Mouse (Mus musculus): ENCODE data around the gene Txndc15.
"Not testable (repeated sequence)": the region's sequence is repeated elsewhere in the genome, so short reads cannot be mapped to it uniquely, and the experiment has no call there.

Txndc15 gene

DNA sequence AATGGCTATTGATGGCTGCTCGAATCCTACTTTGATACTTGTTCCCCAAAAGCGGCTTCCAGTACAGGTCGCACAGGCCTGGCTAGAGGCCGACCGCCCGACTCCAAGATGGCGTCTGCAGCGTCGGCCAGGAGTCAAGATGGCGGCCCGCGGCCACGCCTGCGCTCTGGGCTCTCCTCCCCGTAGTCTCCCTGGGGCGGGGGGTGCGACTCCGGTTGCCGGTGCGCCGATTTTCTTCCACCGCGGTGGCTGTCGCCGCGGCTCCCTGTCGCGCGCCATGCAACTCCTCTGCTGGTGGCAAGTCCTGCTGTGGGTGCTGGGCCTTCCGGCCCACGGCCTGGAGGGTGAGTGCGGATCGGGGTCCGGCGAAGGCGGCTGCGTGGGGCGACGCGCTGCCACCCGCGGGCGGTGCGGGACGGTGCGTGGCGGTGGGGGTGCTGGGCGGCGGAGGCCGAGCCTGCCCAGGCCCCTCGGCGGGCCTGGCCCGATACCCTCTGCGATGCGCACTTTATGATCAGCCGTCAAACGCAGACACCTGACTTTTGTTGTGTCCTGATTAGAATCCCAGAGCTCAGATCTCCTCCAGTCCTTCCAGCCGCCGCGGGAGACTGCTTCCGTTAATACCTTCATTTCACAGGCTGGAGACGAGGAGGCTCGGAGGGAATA, at the start of gene Txndc15:
Gene Txndc15 (plus strand): TSS at position 150 of the 666 bp plus-strand sequence.
- in situ Hi-C loops (cut with MboI, MseI), result no loop called here

DNA sequence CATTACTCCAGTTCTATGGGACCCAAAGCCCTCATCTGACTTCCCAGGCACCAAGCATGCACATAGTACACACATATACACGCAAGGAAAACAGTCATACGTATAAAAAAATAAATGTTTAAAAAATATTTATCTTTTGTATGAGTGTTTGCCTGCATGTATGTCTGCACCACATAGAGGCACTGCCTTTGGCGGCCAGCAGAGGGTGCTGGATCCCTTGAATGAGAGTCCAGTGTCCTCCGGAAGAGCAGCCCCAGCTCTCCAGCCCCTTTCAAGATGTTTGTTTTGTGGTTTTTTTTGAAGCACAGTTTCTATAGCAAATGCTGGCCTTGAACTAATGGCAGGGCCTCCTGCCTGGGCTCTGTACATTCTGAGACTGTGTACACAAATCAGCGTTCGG, 45.9 kb upstream of the Txndc15 start:
- in situ Hi-C loops (cut with MboI, MseI), result no loop called here

DNA sequence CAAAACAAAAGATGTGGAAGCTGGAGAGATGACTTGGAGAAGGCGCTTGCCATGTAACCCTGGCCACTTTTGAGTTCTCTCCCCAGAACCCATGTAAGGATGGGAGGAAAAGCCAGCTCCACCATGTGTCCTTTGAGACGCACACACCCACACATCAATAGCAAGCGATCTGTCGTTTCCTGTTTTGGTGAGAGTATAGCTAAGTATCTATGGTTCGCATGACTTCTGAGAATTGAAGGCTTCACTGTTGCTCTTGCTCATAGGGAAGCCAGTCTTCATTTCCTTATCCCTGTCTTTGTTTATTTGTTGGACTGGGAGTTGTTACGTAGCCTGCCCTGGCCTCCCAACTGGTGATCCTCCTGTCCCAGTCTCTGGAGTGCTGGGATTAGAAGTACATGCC, 41.7 kb upstream of the Txndc15 start:
- in situ Hi-C loops (cut with MboI, MseI), result loop anchor here (10.0 kb wide), 1 partner anchor 438 kb away; no protein-coding TSS in a partner anchor

DNA sequence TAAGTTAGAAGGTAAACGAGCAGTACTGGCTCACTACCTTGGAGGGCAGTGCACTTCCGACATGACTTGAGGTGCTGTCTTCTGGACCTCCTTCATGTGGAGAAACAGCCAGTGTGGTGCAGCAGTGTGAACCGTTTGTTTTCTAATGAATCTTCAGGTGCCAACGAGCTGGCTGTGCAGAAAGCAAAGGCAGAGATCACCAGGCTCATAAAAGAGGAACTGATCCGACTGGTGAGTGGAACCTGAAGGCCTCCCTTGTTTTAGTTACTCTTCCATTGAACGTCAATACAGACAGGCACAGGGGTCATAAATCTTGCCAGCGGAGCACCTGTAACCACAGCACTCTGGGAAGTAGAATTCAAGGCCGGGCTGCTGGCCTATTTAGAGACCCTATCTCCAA, 37.1 kb upstream of the Txndc15 start:
- in situ Hi-C loops (cut with MboI, MseI), result loop anchor here (10.0 kb wide), 1 partner anchor 443 kb away; no protein-coding TSS in a partner anchor

DNA sequence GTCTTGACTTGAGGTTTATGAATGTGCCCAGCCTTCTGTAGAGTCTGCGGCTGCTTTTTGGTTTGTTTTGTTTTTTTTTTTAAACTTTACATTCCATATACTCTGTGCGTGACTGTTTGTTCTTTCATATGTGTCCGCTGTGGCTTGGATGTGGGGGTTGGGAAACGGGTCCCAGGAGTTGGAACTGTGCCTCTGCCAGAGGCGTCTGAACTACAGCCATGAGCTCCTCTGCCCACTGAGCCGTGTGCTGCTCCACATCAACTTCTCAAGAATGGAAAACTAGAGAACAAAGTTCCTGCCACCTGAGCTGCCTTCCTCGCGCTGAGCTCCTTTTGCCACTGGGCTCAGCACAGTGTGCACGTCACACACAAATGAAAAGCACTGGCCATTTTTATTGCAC, 32.2 kb upstream of the Txndc15 start:
- in situ Hi-C loops (cut with MboI, MseI), result no loop called here

DNA sequence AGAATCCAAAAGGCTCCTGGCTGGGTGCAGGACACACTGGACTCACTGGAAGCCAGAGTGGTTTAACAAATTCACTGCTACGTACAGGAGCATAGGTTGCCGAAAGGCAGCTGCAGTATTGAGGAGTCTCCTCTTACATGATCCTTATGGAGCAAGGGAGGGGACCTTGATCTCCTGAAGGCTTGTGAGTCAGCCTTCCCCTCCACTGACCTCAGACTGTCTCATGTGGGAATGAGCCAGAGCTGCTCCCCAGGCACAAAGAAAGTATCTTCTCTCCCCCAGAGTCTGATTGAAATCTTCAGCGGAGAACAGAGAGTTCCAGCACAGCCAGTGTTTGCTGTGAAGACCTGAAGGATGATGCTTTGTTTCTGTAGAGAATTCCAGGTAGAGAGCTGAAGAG, 30.9 kb upstream of the Txndc15 start:
- in situ Hi-C loops (cut with MboI, MseI), result no loop called here

DNA sequence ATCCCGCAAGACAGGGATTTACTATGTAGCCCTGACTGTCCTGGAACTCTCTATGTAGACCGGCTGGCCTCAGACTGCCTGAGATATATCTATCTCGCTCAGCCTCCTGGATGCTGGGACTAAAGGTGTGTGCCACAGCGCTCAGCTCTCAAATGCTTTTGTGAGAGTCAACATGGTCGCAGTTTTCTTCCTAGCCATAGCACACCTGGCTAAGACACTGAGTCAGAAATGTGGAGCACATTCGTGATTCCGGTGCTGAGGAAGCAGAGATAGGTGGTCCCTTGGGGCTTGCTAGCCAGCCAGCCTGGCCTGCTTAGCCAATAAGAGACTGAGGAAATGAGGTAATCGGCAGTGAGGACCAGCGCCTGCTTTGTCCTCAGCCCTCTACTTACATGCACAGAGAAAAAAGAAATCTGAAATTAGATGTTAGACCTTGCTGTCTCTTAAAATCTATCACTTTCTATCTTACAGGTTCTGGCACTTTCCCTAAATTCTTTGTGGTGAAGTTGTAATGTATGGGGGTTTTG, 28.3 kb upstream of the Txndc15 start:
- in situ Hi-C loops (cut with MboI, MseI), result loop anchor here (5.0 kb wide), 1 partner anchor 34 kb away; no protein-coding TSS in a partner anchor

DNA sequence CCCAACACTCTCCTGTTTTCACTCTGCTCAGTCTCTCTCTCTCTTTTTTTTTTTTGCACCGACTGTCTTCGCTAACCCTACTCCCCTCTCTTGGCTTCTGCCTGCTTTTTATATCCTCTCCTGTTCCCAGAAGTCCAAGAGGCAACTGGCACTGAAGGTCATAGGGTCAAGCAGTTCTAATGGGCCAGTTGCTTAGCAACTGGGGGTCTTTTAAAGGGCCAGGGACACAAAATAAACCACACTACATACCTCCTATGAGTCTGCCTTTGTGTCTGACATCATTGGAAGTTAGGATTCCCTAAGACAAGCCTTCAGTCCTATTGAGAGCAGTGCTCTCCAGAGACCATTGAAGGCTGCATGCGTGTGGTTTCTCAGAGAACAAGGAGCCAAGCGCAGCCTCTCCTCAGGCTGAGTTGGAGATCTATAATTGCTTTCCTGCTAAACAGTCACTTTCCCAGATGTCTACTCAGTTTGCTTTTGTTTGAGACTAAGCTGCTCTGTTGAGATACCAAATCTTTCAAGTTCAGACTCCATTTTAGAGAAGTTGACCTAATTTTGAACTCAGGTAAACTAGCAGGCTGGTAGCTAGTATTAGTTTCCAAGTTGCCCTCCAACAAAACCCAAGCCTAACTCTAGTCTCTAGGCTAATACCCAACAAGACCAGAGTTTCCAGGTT, 26.4 kb upstream of the Txndc15 start:
- in situ Hi-C loops (cut with MboI, MseI), result loop anchor here (5.0 kb wide), 1 partner anchor 36 kb away; no protein-coding TSS in a partner anchor

DNA sequence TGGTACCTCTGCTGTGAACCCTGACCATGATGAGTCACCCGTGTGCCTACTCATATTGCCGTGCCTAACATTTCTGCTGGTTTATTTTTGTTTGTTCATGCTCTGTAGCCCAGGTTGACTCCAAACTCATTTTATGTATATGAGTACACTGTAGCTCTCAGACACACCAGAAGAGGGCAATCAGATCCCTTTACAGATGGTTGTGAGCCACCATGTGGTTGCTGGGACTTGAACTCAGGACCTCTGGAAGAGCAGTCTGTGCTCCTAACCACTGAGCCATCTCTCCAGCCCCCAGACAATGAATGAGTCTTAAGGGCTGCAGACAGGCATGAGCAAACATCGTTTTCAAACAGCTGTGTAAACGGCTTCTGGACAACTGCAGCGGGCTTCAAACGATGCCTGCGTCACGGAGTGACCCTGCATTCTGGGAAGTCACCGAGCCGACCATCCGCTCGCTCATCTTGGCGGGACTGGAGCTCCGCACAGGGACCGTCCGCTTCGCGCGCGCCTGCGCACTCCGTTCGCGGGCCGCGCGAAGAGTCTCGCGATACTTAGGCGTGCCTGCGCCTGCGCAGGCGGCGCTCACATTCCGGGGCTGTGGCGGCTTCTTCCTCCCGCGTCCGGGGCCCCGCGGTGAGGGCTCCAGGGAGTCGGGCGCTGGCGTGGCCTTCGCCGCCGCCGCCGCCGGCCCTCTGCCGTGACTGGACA, 21.8 kb upstream of the Txndc15 start, which contains the start of gene B230219D22Rik:
Gene B230219D22Rik (plus strand): TSS at position 590 of the 708 bp plus-strand sequence.
- in situ Hi-C loops (cut with MboI, MseI), result no loop called here

DNA sequence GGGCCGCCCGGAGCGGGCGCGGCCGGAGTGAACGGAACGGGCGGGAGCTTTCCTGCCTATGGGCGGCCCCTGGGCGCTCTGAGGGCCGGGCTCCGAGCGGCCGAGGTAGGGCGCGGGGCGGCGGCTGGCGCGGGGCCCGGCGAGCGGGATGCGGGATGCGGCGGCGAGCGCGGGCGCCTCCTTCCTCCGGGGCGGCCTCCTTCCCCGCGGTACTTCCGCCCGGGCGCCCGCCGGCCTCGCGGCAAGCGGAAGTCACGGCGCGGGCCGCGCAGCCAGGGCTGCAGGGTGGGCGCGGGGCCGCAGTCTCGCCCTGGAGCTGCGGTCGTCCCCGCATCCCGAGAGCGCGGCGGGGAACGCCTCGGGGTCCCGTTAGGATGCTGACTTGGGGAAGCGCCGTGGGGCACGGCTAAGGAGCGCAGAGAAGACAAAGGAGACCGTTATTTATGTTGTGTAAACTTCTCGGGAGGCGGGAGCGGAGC, 21.2 kb upstream of the Txndc15 start:
- in situ Hi-C loops (cut with MboI, MseI), result no loop called here

DNA sequence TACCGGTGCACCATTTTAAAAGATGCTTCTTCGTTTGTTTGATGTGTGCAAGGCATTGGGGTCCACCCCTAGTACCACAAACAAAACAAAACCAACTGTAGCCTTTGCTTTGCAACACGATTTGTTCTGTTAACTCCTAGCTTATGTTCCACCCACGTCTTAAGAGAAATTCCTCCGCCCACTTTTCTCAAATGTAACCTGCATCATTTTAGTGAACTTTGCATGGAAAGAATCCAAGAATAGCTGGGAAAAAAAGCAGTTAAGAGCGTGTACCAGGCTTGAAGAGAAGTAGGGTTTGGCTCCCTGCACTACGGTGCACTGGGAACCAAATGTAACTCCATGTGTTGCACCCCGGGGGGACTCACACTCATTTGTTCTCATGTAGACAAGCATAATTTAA, 20.3 kb upstream of the Txndc15 start:
- in situ Hi-C loops (cut with MboI, MseI), result no loop called here

DNA sequence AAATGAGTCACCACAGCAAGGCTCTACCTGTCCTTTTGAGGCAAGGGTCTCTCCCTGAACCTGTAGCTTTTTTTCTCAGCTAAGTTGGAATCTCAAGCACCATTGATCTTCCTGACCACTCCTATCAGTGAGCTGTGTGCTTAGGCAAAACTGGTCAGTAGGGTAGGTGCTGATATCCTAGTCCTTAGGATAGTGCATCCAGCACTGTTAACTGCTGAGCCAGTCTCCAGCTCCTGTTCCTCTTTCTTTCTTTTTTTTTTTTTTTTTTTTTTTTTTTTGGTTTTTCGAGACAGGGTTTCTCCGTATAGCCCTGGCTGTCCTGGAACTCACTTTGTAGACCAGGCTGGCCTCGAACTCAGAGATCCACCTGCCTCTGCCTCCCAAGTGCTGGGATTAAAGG, 18.5 kb upstream of the Txndc15 start:
- in situ Hi-C loops (cut with MboI, MseI), result not testable (repeated sequence)

DNA sequence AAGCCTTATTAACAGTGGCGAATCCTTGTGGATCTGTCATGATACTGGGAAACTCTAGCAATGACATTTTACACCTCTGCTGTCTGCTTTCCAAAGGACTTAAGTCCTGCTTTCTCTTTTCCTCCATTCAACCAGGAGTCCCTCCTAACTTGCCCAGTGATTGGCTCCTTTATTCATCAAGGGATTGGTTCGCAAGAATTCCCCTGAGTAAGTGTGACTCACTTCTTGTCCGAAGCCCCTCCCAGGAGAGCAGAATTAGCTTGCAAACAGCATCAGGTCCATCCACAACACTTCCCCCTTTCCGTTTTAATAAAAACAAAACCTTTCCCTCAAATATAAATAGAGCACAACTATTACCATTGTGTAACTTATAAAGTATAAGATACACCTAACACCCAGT, 10.1 kb upstream of the Txndc15 start:
- in situ Hi-C loops (cut with MboI, MseI), result no loop called here

DNA sequence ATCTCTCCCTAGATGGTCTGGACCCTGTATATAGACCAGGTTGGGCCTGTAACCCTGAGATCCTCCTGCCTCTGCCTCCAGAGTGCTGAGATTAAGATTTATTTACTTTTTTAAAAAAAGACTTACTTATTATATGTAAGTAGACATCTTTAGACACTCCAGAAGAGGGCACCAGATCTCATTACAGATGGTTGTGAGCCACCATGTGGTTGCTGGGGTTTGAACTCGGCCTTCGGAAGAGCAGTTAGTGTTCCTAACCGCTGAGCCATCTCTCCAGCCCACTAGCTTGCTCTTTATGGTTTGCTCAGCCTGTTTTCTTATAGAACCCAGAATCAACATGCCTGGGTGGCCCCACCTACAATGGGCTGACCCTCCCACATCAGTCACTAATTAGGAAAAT, 1.6 kb upstream of the Txndc15 start:
- in situ Hi-C loops (cut with MboI, MseI), result no loop called here

DNA sequence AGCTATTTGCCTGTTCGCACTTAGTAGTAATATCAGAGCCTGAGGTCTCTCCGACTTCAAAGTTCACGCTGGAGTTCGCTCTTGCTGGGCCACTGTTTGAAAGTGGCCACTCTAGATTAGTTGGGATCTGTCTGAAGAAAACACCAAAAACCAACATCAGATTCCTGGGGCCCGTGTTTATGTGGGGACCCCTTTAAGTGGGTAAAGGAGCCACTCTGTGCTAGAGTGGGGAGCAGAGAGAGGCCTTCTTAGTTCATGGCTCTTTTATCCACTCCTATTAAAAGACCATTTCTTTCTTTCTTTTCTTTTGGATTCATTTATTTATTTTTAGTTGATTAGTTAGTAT, 690 bp downstream of the Txndc15 start:
- in situ Hi-C loops (cut with MboI, MseI), result no loop called here

DNA sequence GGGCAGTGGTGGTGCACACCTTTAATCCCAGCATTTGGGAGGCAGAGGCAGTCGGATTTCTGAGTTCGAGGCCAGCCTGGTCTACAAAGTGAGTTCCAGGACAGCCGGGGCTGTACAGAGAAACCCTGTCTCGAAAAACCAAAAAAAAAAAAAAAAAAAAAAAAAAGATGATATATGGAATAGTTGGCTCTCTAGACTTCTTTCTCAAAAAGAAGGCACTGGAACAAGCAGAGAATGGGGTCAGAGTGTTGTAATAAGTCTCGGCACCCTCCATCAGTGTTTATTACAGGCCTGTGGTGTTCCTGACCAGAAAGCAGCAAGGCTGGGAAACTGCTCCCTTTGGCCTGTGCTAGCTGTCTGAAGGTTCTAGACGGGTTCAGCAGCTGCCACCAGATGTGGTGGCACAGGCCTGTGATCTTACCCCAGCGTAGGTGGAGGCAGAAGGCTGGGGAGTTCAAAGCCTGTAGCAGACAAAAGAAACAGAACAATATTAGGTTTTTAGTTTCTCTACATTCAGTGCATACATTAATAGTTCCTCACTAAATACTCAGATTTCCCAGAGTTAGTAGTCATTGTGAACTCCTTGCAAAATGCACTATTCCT, 1.6 kb downstream of the Txndc15 start:
- in situ Hi-C loops (cut with MboI, MseI), result no loop called here

DNA sequence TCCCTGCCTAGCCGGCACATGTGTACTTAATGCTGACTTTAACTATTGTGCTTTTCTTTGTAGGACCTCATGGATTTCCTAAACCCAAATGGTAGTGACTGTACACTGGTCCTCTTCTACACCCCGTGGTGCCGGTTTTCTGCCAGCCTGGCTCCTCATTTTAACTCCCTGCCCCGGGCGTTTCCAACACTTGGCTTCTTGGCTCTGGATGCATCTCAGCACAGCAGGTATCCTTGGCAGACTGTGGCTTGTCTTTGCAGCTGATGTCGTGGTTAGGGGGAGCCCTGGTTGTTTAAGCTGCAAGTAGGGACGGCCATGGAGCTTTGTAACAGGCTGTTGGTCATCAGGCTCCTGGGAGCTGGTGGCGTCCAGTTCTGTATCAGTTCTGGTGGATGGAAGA, 7.1 kb downstream of the Txndc15 start:
- in situ Hi-C loops (cut with MboI, MseI), result no loop called here

DNA sequence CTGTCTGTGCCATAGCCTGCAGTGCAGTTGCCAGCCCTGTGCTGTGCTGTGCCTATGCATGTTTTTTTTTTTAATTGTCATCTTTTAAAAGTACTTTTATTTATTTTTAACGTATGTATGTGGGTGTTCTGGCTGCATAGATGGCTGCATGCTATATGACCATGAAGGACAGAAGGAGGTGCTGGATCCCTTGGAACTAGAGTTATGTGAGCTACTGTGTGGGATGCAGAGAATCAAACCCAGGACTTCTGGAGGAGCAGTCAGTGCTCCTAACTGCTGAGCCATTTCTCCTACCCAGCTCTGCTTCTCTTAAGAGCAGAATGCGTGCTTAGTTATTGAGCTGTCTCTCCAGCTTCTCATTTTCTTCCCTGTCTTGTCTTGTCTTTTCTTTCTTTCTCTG, 7.5 kb downstream of the Txndc15 start:
- in situ Hi-C loops (cut with MboI, MseI), result no loop called here

DNA sequence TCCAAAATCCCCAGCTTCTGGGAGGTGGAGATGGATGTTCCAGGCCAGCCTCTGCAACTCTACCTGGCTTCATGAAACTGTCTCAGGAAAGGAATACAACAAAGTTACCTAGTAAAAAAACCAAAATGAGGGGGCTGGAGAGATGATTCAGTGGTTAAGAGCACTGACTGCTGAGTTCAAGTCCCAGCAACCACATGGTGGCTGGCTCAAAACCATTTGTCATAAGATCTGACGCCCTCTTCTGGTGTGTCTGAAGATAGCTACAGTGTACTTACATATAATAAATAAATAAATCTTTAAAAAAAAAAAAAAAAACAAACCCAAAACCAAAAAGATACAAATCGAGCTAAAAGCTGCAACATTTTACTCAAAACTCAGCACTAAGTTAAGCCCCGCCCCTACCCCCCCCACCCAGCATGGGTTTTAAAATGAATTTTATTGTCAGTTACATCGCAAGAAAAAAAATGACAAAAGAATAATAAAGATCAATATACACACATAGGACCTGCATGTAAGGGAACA, 12.2 kb downstream of the Txndc15 start:
- in situ Hi-C loops (cut with MboI, MseI), result no loop called here

DNA sequence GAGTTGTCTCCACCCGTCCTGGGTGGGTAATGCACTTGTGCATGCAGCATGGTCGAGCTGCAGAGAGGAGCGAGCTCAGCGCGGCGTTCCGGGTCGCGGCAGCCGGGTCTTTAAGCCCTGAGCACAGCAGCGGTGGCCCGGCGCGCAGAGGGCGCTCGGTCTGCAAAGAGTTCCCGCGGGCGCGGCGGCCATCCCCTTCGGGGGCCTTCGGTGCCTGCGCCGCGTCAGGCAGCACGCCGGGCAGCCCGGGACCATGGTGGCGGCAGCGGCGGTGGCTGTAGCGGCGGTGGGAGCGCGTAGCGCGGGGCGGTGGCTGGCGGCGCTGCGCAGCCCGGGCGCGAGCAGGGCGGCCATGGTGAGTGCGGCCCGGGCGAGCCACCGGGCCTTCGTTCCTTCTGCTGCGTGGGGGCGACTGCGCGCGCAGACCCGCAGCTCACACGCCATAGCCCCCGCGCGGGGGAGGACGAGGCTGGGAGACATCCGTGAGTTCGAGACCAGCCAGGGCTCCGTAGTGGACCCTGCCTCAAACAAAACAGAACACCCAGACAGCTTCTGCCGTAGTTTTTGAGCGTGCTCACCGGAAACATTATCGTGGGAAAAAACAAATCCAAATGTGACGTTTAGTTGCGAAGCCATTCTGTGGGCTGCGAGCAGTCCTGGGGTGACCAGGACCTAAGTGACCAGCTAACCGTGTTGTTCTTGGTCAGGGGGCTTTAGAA, 12.8 kb downstream of the Txndc15 start, which contains the start of gene Pcbd2:
Gene Pcbd2 (plus strand): TSS at position 249 of the 719 bp plus-strand sequence.
- in situ Hi-C loops (cut with MboI, MseI), result no loop called here

DNA sequence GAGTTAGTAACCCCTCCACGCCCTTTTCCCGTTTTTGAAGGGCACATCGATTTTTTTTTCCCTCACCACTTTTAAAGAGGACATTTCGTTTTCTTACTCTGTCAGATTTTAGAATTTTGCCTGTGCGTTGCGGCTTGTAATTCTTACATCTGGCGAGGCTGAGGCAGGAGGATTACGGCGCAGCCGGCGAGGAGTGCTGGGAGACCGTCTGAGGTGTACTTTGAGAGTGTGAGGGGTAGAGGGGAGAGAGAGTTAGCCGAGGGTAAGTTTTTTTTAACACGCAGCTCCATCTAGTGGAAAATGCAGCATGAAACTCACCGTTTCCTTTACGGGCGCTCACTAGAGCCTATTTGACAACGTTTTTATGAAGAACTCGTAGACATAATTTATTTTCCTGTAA, 13.4 kb downstream of the Txndc15 start:
- in situ Hi-C loops (cut with MboI, MseI), result no loop called here
